22 mouse cellular contexts compared by ENCODE assay signal in genomic region chr12:13576761-13577160, GRCm38 (mm10).
A peak's percentile ranks its signal among the peaks of the same experiment; 100 is the strongest.
DNase-seq lines count a peak whose midpoint lies in the region; ATAC-seq and TF ChIP-seq lines count a peak whose summit lies in the region.
"Had no signal": no experiment of that assay in that cellular context is flagged by ENCODE, and none has a peak within 500 bp of the region (broad histone marks: within the 10 kb centered on the region; RNA-seq: fewer than 3 reads in every experiment).

No protein-coding gene starts in this region.

- no peak for DNase-seq in forebrain, embryonic 10.5 days (ENCODE audit: extremely low spot score, low spot score)
- no peak for DNase-seq in liver, postnatal 0 days
- no peak for DNase-seq in limb, embryonic 10.5 days (ENCODE audit: low spot score)
- DNase-seq: adrenal gland, adult 2 months; adrenal gland, postnatal 25 days; cerebellum, adult 8-10 months; cerebellum, postnatal 14 days; embryo, embryonic 11 days; gastrocnemius, postnatal 36 days; heart, adult 18-20 months; heart, postnatal 14 days; kidney, adult 11 months; kidney, adult 9 months had no signal

- H3K36me3 ChIP-seq in forebrain, embryonic 10.5 days (replicated peaks), result no peaks in the 10 kb centered on the region
- H3K36me3 ChIP-seq in forebrain, embryonic 13.5 days (ENCODE audit: poor library complexity, severe bottlenecking), result no peaks in the 10 kb centered on the region
- H3K36me3 ChIP-seq in heart, embryonic 13.5 days, result no peaks in the 10 kb centered on the region
- no peaks in the 10 kb centered on the region for H3K36me3 ChIP-seq in heart, embryonic 11.5 days (ENCODE audit: control insufficient read depth, insufficient read depth, low read length)
- no peaks in the 10 kb centered on the region for H3K36me3 ChIP-seq in liver, postnatal 0 days (replicated peaks; ENCODE audit: insufficient read depth, low read length)
- H3K36me3 ChIP-seq in liver, embryonic 12.5 days, result no peaks in the 10 kb centered on the region
- H3K36me3 ChIP-seq in limb, embryonic 10.5 days, result no peaks in the 10 kb centered on the region
- H3K36me3 ChIP-seq: embryonic facial prominence, embryonic 13.5 days; forebrain, embryonic 15.5 days; heart, embryonic 15.5 days had no signal

- WGBS in forebrain, embryonic 10.5 days, result 86% methylated on average over 4 of the region's 4 CpGs
- 67% methylated on average over 4 of the region's 4 CpGs for WGBS in forebrain, embryonic 13.5 days
- 40% methylated on average over 4 of the region's 4 CpGs for WGBS in heart, embryonic 13.5 days
- WGBS in heart, embryonic 11.5 days (ENCODE audit: insufficient replicate concordance), result 44% methylated on average over 4 of the region's 4 CpGs
- 49% methylated on average over 4 of the region's 4 CpGs for WGBS in liver, postnatal 0 days (ENCODE audit: insufficient replicate concordance)
- WGBS in liver, embryonic 12.5 days (ENCODE audit: insufficient replicate concordance), result 67% methylated on average over 4 of the region's 4 CpGs
- 81% methylated on average over 4 of the region's 4 CpGs for WGBS in limb, embryonic 10.5 days

- no peak overlapping the region for H3K4me3 ChIP-seq in forebrain, embryonic 10.5 days
- no peak overlapping the region for H3K4me3 ChIP-seq in forebrain, embryonic 13.5 days
- H3K4me3 ChIP-seq in heart, embryonic 13.5 days, result no peak overlapping the region
- no peak overlapping the region for H3K4me3 ChIP-seq in heart, embryonic 11.5 days (ENCODE audit: low read depth, low read length)
- no peak overlapping the region for H3K4me3 ChIP-seq in liver, postnatal 0 days (ENCODE audit: low read depth, low read length)
- no peak overlapping the region for H3K4me3 ChIP-seq in liver, embryonic 12.5 days
- no peak overlapping the region for H3K4me3 ChIP-seq in limb, embryonic 10.5 days
- H3K4me3 ChIP-seq: embryonic facial prominence, embryonic 13.5 days; forebrain, embryonic 15.5 days; heart, embryonic 15.5 days had no signal

- H3K4me2 ChIP-seq in forebrain, embryonic 13.5 days, result no peak overlapping the region
- no peak overlapping the region for H3K4me2 ChIP-seq in heart, embryonic 13.5 days
- H3K4me2 ChIP-seq in heart, embryonic 11.5 days, result no peak overlapping the region
- H3K4me2 ChIP-seq in liver, postnatal 0 days (ENCODE audit: low read depth, low read length), result no peak overlapping the region
- no peak overlapping the region for H3K4me2 ChIP-seq in liver, embryonic 12.5 days
- H3K4me2 ChIP-seq: embryonic facial prominence, embryonic 13.5 days; forebrain, embryonic 15.5 days; heart, embryonic 15.5 days had no signal

- TF ChIP-seq CTCF in liver, postnatal 0 days (IDR thresholded peaks at IDR 0.05; ENCODE audit: low read depth), result no peak

- TF ChIP-seq EP300 in liver, postnatal 0 days (IDR thresholded peaks at IDR 0.05; ENCODE audit: low read depth), result no peak

- H3K4me1 ChIP-seq in forebrain, embryonic 10.5 days, result peaks cover 9% of the 10 kb centered on the region
- no peaks in the 10 kb centered on the region for H3K4me1 ChIP-seq in forebrain, embryonic 13.5 days
- peaks cover 28% of the 10 kb centered on the region for H3K4me1 ChIP-seq in heart, embryonic 13.5 days
- 0 out of 2 replicates have a peak, but pooled peaks cover 5% of the 10 kb centered on the region for H3K4me1 ChIP-seq in heart, embryonic 11.5 days (ENCODE audit: control insufficient read depth, insufficient read depth, low read length)
- 0 out of 2 replicates have a peak, but pooled peaks cover 4% of the 10 kb centered on the region for H3K4me1 ChIP-seq in liver, postnatal 0 days (ENCODE audit: insufficient read depth)
- peaks cover 28% of the 10 kb centered on the region for H3K4me1 ChIP-seq in liver, embryonic 12.5 days
- peaks cover 3% of the 10 kb centered on the region; the same call in 1 of the 2 replicates for H3K4me1 ChIP-seq in limb, embryonic 10.5 days
- H3K4me1 ChIP-seq: forebrain, embryonic 15.5 days had no signal

- H3K9ac ChIP-seq in forebrain, embryonic 13.5 days, result no peak overlapping the region
- H3K9ac ChIP-seq in heart, embryonic 13.5 days, result no peak overlapping the region
- no peak overlapping the region for H3K9ac ChIP-seq in heart, embryonic 11.5 days (ENCODE audit: low read depth, low read length)
- H3K9ac ChIP-seq in liver, postnatal 0 days (replicated peaks), result no peak overlapping the region
- H3K9ac ChIP-seq in liver, embryonic 12.5 days, result no peak overlapping the region
- H3K9ac ChIP-seq: embryonic facial prominence, embryonic 13.5 days; forebrain, embryonic 15.5 days; heart, embryonic 15.5 days had no signal

- 0 out of 2 replicates have a peak, but pooled peaks cover 2% of the 10 kb centered on the region for H3K9me3 ChIP-seq in forebrain, embryonic 10.5 days
- no peaks in the 10 kb centered on the region for H3K9me3 ChIP-seq in forebrain, embryonic 13.5 days (replicated peaks)
- H3K9me3 ChIP-seq in heart, embryonic 13.5 days, result no peaks in the 10 kb centered on the region
- H3K9me3 ChIP-seq in heart, embryonic 11.5 days (replicated peaks; ENCODE audit: control insufficient read depth, low read length), result no peaks in the 10 kb centered on the region
- H3K9me3 ChIP-seq in liver, postnatal 0 days (ENCODE audit: low read length), result no peaks in the 10 kb centered on the region
- no peaks in the 10 kb centered on the region for H3K9me3 ChIP-seq in liver, embryonic 12.5 days (replicated peaks)
- H3K9me3 ChIP-seq in limb, embryonic 10.5 days (replicated peaks), result no peaks in the 10 kb centered on the region
- H3K9me3 ChIP-seq: embryonic facial prominence, embryonic 13.5 days; forebrain, embryonic 15.5 days; heart, embryonic 15.5 days had no signal

- H3K27ac ChIP-seq in forebrain, embryonic 10.5 days, result peak overlapping the region; percentile 9; the same call in 1 of the 2 replicates
- H3K27ac ChIP-seq in forebrain, embryonic 13.5 days, result no peak overlapping the region
- 0 out of 2 replicates have a peak overlapping the region, but pooled peaks have one; percentile 48 for H3K27ac ChIP-seq in heart, embryonic 13.5 days (replicated peaks)
- H3K27ac ChIP-seq in heart, embryonic 11.5 days (ENCODE audit: low read depth, low read length), result no peak overlapping the region
- no peak overlapping the region for H3K27ac ChIP-seq in liver, postnatal 0 days (ENCODE audit: low read depth)
- H3K27ac ChIP-seq in liver, embryonic 12.5 days, result no peak overlapping the region
- 0 out of 2 replicates have a peak overlapping the region, but pooled peaks have one; percentile 46 for H3K27ac ChIP-seq in limb, embryonic 10.5 days
- H3K27ac ChIP-seq: embryonic facial prominence, embryonic 13.5 days; forebrain, embryonic 15.5 days; heart, embryonic 15.5 days had no signal

- no peaks in the 10 kb centered on the region for H3K27me3 ChIP-seq in forebrain, embryonic 10.5 days (ENCODE audit: poor library complexity, severe bottlenecking)
- no peaks in the 10 kb centered on the region for H3K27me3 ChIP-seq in forebrain, embryonic 13.5 days
- no peaks in the 10 kb centered on the region for H3K27me3 ChIP-seq in heart, embryonic 13.5 days (replicated peaks)
- no peaks in the 10 kb centered on the region for H3K27me3 ChIP-seq in heart, embryonic 11.5 days (ENCODE audit: control insufficient read depth, insufficient read depth, low read length)
- no peaks in the 10 kb centered on the region for H3K27me3 ChIP-seq in liver, postnatal 0 days (ENCODE audit: insufficient read depth, low read length)
- H3K27me3 ChIP-seq in liver, embryonic 12.5 days (replicated peaks), result no peaks in the 10 kb centered on the region
- H3K27me3 ChIP-seq in limb, embryonic 10.5 days (ENCODE audit: low read depth, poor library complexity, severe bottlenecking), result no peaks in the 10 kb centered on the region
- H3K27me3 ChIP-seq: CH12.LX; embryonic facial prominence, embryonic 13.5 days; forebrain, embryonic 15.5 days; heart, embryonic 15.5 days had no signal

- no peak for ATAC-seq in forebrain, embryonic 13.5 days
- ATAC-seq in heart, embryonic 13.5 days (ENCODE audit: extremely low read depth, insufficient number of reproducible peaks, low FRiP score, low TSS enrichment), result no peak
- no peak for ATAC-seq in heart, embryonic 11.5 days (replicated peaks; ENCODE audit: insufficient number of reproducible peaks, low FRiP score, low TSS enrichment)
- ATAC-seq in liver, postnatal 0 days, result peak; percentile 45; the same call in 1 of the 2 replicates
- no peak for ATAC-seq in liver, embryonic 12.5 days
- ATAC-seq: forebrain, embryonic 15.5 days; hindbrain, embryonic 16.5 days had no signal

Comparison
In these comparisons a context has a peak if more than half of its experiments do, and no peak if none do; other contexts are left out.
1. H3K27ac ChIP-seq: peak in forebrain, embryonic 10.5 days (single experiment), heart, embryonic 13.5 days (single experiment) and limb, embryonic 10.5 days (single experiment); none in forebrain, embryonic 13.5 days (single experiment), heart, embryonic 11.5 days (single experiment), liver, postnatal 0 days (single experiment) and liver, embryonic 12.5 days (single experiment).